Mouse (Mus musculus) CH12.LX (cell line): ENCODE measurements around the gene Tyk2.

Experiments
- CTCF ChIP-seq, 2 experiments: IDR thresholded peaks in 1 of 2; conservative IDR thresholded peaks in 1 of 2; 2 replicates each; pipeline ENCODE4 v1.5.1; 2011 to 2012; ENCODE audit warnings: low read depth in 2 of 2, low read length in 2 of 2, improper control_type of control experiment in 1 of 2, inconsistent platforms in 1 of 2, mild to moderate bottlenecking in 1 of 2, moderate library complexity in 1 of 2
- GABPA ChIP-seq: IDR thresholded peaks from 2 replicates; pipeline ENCODE4 v1.6.1; 2012; ENCODE audit warnings: low read depth, low read length, improper control_type of control experiment, inconsistent platforms; ENCODE audit not compliant: insufficient replicate concordance
- MAX ChIP-seq: IDR thresholded peaks from 2 replicates; pipeline ENCODE4 v1.6.1; 2011; ENCODE audit warnings: low read length, improper control_type of control experiment
- MXI1 ChIP-seq: IDR thresholded peaks from 2 replicates; pipeline ENCODE4 v1.6.1; 2011; ENCODE audit warnings: mild to moderate bottlenecking, low read depth, low read length, improper control_type of control experiment
- MYC ChIP-seq: IDR thresholded peaks from 2 replicates; pipeline ENCODE4 v1.6.1; 2011; ENCODE audit warnings: low read depth, mild to moderate bottlenecking, improper control_type of control experiment, low read length
- POLR2A ChIP-seq: IDR thresholded peaks from 2 replicates; pipeline ENCODE4 v1.6.1; 2011; ENCODE audit warnings: low read depth, mild to moderate bottlenecking, improper control_type of control experiment, low read length
- SIN3A ChIP-seq: IDR thresholded peaks from 2 replicates; pipeline ENCODE4 v1.6.1; 2012; ENCODE audit warnings: low read length, improper control_type of control experiment, inconsistent platforms
- UBTF ChIP-seq: IDR thresholded peaks from 2 replicates; pipeline ENCODE4 v1.6.1; 2012; ENCODE audit warnings: low read depth, mild to moderate bottlenecking, inconsistent platforms, low read length, improper control_type of control experiment, moderate library complexity
- ZNF384 ChIP-seq: IDR thresholded peaks from 2 replicates; pipeline ENCODE4 v1.6.1; 2012; ENCODE audit warnings: low read depth, low read length, improper control_type of control experiment, inconsistent platforms

- no peak for TF ChIP-seq CTCF (conservative IDR thresholded peaks at IDR 0.05 in 1 of 2, IDR thresholded peaks at IDR 0.05 in 1 of 2; ENCODE audit: low read depth in 2 of 2, low read length in 2 of 2)
- TF ChIP-seq SIN3A: no peak
- TF ChIP-seq MAX: no peak
- no peak for TF ChIP-seq ZNF384
- no peak for TF ChIP-seq MXI1
- TF ChIP-seq POLR2A: no peak
- no peak for TF ChIP-seq UBTF
- no peak for TF ChIP-seq MYC
- TF ChIP-seq GABPA: no peak
Observed at GRCm38 (mm10) chr9:21163086-21164050, 32.3 kb upstream of the Tyk2 start.
